Mouse (Mus musculus) gastrocnemius, postnatal 14 days (tissue): ENCODE results near the gene Ppara. TPM values are rescaled to one million over a fixed set of nuclear protein-coding genes. Genes with fewer than 3 reads are reported as not detected.

Experiments used
- DNase-seq: peaks from one replicate; pipeline ENCODE4 v3.0.0; 2021; ENCODE audit warnings: mixed read lengths
- intact Hi-C: fragments of 180-260 bp; cut with DNase I; formaldehyde crosslinking; loops from one replicate; pipeline ENCODE4 v1.15.1; 2025; ENCODE audit warnings: low total_unique reads
- long read RNA-seq, 2 experiments: library from polyadenylated mRNA; stranded (forward); transcript quantifications; one replicate each; pipeline ENCODE4 v2.0.0; 2021
- total RNA-seq, 2 experiments: library from RNA; stranded (reverse); gene quantifications; 2 replicates each; pipeline ENCODE4 v1.2.3; 2021

The Ppara gene
- 10 to 100 TPM in 1 of 2 experiments, 1 to 10 TPM in 1; 6.3 to 16.3 TPM for total RNA-seq
- long read RNA-seq, experiment 1, partial matches to known transcripts, result 1 of 4 reads
- long read RNA-seq, experiment 1, other reads (novel, unspliced or antisense), result 3 of 4 reads
- long read RNA-seq, experiment 2, partial matches to known transcripts, result 0 of 1 reads
- long read RNA-seq, experiment 2, other reads (novel, unspliced or antisense), result 1 of 1 reads

- DNase-seq, result no peak
- intact Hi-C loops, result no loop called here
These were observed at the start of gene Ppara for GRCm38 (mm10) chr15:85734571-85735033. Gene Ppara, plus strand, starts transcription at chr15:85734983.

GRCm38 (mm10) chr15:85686641-85687395 is 48.0 kb upstream of the Ppara start:
- peak; percentile 86 for DNase-seq
- intact Hi-C loops, result no loop called here

- intact Hi-C loops, result loop anchor here (2.0 kb wide), 1 partner anchor 15 kb away; no protein-coding TSS in a partner anchor
- peak; percentile 57 for DNase-seq
These were observed 47.0 kb upstream of the Ppara start for GRCm38 (mm10) chr15:85687630-85688410.

GRCm38 (mm10) chr15:85688734-85689133 is 46.0 kb upstream of the Ppara start:
- DNase-seq, result peak; percentile 38

GRCm38 (mm10) chr15:85689523-85689922 is 45.3 kb upstream of the Ppara start:
- intact Hi-C loops, result loop anchor here (2.0 kb wide), 1 partner anchor 13 kb away; no protein-coding TSS in a partner anchor
- no peak for DNase-seq

More at GRCm38 (mm10) chr15:85688734-85689133, 46.0 kb upstream of the Ppara start:
- intact Hi-C loops, result loop anchor here (2.0 kb wide), 1 partner anchor 14 kb away; no protein-coding TSS in a partner anchor

- intact Hi-C loops, result no loop called here
- no peak for DNase-seq
These were observed 44.7 kb upstream of the Ppara start for GRCm38 (mm10) chr15:85690058-85690457.

- intact Hi-C loops, result no loop called here
- DNase-seq, result no peak
These were observed 43.9 kb upstream of the Ppara start for GRCm38 (mm10) chr15:85690875-85691274.

GRCm38 (mm10) chr15:85693115-85693514 is 41.7 kb upstream of the Ppara start:
- DNase-seq, result no peak
- intact Hi-C loops, result no loop called here

- no peak for DNase-seq
- intact Hi-C loops, result no loop called here
These were observed 41.0 kb upstream of the Ppara start for GRCm38 (mm10) chr15:85693819-85694218.

GRCm38 (mm10) chr15:85694379-85694778 is 40.4 kb upstream of the Ppara start:
- no peak for DNase-seq
- intact Hi-C loops, result no loop called here

- intact Hi-C loops, result no loop called here
- DNase-seq, result no peak
These were observed 39.5 kb upstream of the Ppara start for GRCm38 (mm10) chr15:85695304-85695703.

GRCm38 (mm10) chr15:85698345-85699034 is 36.3 kb upstream of the Ppara start:
- DNase-seq, result no peak
- intact Hi-C loops, result no loop called here

- no peak for DNase-seq
- intact Hi-C loops, result no loop called here
These were observed 35.3 kb upstream of the Ppara start for GRCm38 (mm10) chr15:85699452-85699851.

GRCm38 (mm10) chr15:85699862-85700501 is 34.8 kb upstream of the Ppara start:
- intact Hi-C loops, result no loop called here
- DNase-seq, result no peak

- DNase-seq, result no peak
These were observed 34.1 kb upstream of the Ppara start for GRCm38 (mm10) chr15:85700716-85701115.

GRCm38 (mm10) chr15:85701128-85701930 is 33.5 kb upstream of the Ppara start:
- no peak for DNase-seq
- intact Hi-C loops, result no loop called here

More at GRCm38 (mm10) chr15:85700716-85701115, 34.1 kb upstream of the Ppara start:
- intact Hi-C loops, result no loop called here

GRCm38 (mm10) chr15:85702411-85702951 is 32.3 kb upstream of the Ppara start:
- peak; percentile 67 for DNase-seq
- intact Hi-C loops, result loop anchor here (2.0 kb wide), 1 partner anchor 14 kb away; no protein-coding TSS in a partner anchor

GRCm38 (mm10) chr15:85703194-85703641 is 31.6 kb upstream of the Ppara start:
- intact Hi-C loops, result loop anchor here (2.0 kb wide), 1 partner anchor 14 kb away; no protein-coding TSS in a partner anchor
- DNase-seq, result no peak
